Mouse (Mus musculus) right cerebral cortex, postnatal 14 days (tissue): ENCODE results near the gene Syne1.

Source experiments
- DNase-seq: peaks from one replicate; pipeline ENCODE4 v3.0.0; 2022

Syne1 gene

DNA sequence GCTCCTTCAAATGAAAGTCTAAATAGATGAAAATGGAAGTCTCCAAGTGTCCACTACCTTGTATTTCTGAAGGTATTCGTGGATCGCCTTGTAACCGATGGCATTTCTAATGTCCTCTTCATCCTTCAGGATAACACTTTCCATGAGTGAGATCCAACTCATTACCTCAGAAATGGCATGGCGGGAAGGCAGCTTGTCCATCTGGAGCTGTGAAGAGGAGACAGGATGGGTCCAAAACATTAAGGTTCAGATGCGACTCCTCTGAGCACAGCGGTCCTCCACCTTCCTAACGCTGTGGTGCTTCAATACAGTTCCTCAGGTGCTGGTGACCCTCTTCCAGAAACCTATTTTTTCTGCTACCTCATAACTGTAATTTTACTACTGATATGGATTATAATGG, 426.5 kb downstream of the Syne1 start:
- DNase-seq, result no peak

DNA sequence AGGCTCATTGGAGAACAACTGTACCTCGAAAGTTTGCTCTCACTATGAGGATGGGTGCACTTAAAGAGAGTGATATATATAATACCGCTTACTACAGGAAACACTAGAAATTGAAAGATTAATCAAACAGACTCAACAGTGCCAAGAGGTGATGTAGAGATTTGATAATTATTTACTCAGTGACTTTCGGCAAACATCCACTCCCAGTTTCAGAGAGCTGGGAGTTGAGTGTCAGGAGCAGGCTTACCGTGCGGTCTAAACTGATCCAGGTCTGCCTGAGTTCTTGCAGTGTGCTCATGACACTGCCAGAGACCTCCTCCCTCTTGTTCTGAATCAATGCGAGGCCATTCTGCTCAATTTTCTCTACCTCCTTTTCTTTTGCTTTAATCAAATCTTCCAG, 434.6 kb downstream of the Syne1 start:
- DNase-seq, result no peak

DNA sequence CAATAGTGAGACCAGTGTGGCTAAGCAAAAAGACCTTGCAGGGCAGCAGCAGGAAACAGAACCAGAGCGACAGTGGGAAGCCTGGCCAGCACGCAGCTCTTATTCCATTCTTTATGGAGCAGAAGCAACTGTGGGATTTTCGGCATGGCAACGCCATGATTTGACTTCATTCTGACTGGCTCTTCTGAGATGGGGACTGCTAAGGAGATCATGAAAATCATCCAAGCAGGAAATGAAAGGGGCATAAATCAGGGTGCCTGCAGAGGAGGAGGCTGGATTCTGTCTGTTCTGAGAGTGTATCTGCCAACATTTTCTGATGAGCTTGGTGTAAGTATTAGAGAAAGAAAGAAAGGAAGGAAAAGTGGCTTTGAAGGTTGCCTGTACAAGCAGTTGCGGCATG, 435.1 kb downstream of the Syne1 start:
- no peak for DNase-seq

DNA sequence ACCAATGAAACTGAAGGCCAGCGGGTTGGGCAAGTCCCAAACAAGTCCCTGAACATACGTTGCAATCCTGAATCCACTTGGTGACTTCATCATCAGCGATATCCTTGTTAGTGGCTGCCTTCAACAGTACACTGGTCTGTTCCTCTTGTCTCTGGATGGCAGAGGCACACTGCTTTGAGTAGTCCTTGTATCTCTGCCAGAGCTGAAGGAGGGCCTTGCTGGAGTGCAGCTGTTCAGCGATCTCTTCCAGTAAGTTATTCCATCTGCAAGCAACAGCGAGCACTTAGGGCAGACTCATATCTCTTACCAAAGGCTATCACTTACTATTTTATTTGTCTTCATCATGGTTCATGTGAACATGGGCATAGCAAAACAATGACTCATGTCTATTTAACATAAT, 440.5 kb downstream of the Syne1 start:
- DNase-seq, result no peak

DNA sequence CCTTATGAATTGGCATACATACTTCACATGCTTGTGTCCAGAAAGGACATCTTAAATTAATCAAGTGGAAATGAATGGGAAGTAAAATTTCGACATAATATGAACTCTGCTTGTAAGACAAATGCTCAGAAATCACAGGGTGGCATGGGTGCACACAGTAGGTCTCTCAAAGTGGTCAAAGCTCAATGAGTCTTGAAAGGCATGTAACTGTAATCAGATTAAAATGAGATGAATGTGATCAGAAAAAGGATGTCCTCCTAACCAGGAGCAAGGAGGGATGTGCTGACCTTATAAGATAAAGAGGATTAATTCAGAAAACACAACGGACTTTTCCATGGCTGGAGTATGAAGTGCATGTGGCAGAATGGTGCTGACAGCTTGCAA, 453.5 kb downstream of the Syne1 start:
- no peak for DNase-seq

DNA sequence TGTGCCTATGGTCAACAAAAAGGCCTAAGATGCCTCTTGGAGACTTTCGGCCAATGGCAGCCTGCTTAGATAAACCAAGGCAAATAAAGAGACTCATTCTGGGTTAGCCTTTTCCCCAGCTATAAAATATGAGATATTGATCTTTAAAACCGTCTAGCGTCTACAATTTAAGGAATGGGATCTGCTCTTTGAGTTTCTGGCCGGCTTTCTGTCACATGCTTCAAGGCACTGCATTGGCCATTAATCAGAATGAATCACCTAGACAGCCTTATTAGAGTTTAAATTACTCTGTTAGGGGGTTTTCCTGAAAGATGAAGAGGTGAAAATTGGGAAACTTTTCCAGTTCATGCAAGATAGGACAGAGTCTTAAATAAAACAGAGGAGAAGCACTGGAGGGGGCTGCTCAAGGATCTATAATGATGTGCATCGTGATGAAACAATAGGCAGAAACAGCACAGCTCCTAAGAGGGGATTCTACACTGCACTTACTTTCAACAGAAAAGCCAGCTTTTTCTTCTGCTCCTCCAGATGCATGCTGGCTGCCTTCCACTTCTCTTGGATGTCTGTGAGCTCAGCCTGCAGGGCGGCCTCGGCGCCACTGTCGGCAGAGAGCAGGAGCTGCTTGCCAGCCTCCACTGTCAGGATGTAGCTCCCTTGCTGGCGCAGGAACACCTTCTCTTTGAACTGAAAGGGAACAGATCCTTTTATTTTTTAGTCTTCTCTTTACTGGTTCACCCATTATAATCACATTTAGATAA, 454.1 kb downstream of the Syne1 start:
- peak; percentile 39 for DNase-seq

DNA sequence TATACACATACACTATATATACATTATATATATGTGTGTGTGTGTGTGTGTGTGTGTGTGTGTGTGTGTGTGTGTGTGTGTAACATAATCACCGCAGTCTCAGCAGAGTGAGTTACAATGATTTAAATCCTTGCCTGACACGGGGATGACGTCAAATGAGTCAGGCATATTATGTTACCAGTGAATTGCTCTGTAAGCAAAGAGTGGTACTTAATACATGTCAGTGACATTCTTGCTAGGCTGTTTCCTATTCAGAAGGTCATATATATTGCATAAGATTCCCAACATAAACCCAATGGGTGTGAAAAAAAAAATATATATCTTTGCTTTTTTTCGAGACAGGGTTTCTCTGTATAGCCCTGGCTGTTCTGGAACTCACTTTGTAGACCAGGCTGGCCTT, 462.1 kb downstream of the Syne1 start:
- DNase-seq, result no peak

DNA sequence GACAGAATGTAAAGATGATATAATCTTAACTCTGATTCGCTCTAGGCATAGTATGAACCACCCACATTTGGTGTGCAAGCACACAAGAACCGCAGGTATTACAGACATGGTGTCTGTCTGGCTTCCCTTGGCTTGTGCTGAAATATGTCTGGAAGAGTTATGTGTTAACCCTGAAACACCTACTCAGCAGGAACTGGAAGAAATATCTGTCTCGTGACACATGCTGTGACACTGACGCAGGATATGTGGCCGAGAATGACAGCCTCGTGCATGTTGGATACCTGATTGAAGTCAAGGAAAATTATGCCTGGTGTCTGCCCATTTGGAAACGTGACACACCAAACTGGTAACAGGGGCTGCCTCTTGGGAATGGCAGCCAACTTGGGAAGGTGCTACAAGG, 463.9 kb downstream of the Syne1 start:
- no peak for DNase-seq

DNA sequence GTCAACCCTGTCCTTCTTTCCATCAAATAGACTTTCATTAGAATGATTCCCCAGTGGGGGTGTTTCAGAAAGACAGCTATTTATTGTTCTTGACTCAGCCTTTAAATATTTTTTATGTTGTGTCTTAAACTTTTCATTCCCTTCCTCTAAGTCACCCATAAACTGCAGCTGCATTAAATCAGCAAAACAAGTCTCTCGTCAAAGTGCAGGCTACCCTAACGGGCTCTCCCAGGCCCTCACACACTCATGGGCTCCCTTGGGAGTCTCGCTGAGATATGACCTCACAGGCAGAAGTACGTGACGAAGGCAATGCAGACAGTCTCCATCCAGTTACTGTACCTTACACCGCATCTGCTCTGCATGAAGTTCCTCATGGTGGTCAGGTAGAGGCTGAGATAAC, 465.0 kb downstream of the Syne1 start:
- no peak for DNase-seq

DNA sequence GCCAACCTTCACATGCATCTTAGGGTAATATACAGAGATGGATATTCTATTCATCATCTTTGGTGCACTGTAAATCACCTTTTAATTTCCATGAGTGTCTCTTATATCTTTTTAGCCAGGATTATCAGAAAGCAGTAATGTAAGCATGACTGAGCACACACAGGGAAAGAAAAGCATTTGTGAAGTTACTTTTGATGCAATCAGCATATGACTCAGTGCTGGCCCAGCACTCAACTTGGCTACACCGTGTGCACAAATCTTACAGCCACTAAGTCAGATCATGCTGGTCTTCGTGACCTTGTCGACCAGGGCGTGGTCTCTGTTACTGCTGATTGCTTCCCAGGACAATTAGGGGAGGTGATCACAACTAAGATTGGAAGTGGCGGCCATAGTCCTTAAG, 465.5 kb downstream of the Syne1 start:
- no peak for DNase-seq

DNA sequence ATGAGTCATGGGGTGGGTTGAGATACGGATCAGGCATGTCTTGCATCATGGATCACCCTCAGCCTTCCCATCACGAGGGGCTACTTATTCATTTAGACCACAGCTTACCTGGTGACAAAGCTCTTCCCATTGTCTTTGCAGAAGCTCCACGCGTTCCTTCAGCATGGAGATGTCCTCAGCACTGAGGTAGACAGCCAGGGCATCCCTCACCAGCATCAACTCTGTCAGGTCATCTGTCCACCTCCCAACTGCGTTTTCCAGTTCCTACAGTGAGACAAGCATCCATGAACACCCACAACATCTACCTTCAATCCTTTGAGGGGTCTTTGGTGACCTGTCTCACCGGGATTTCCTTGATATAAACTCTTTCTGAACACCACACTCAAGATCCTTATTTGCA, 467.6 kb downstream of the Syne1 start:
- DNase-seq, result no peak

DNA sequence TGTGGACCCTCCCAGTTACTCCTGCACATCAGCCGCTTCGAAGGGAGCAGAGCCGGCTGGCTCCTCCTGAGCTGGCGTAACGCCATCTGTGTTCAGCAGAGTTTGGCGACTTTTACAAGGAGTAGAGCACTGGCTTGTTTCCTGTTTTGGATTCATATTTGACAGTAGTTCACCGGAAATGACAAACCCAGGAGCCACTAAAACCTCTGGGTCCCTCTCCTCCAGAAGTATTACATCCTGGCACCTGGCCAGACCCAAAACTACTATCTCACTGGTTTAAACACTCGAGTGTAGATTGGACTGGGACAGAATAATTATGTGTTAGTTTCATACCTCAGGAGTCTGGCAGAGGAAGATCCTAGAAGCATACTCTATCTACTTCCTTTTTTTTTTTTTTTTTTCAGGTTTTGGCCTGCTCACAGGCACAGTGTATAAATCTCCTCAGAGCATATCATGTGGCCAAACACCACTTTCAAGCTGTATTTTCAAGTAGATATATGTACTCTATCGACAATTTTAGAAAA, 471.3 kb downstream of the Syne1 start:
- peak; percentile 25 for DNase-seq

DNA sequence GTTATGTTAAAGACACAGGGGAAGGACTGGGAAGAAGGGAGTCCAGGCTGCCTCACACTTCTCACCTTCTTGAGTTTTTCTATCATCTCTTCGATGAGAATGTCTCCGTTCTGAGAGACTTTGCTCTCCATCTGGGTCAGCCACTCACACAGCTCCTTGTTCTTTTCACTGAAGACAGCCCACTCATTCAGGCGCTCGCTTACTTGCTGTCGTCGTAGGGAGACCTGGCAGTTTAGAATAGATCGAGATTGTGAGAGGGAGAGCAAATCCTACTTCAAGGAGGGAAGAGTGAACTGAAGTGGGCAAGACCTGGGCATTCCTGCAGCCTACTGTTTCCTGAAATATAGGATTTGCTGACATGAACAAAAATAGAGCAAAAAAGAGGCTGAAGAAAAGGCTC, 475.6 kb downstream of the Syne1 start:
- DNase-seq, result no peak

DNA sequence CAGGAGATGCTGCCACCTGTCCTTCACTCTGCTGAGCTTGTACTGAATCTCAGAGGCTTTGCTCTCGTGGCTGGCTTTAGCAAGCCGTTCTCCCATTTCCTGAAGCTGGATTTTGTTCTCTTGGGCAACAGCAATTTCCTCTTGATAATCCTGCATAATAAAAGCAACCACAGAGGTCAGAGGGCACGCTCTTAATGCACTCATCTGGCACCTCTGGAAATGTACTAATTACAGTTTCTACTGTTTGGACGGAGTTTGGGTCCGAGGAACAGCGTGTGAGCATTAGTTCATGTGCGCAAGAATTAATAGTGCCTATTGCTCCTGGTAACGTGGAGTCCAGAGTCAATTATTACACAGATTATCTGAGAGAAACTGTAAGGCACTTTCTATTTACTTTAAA, 479.2 kb downstream of the Syne1 start:
- DNase-seq, result no peak

DNA sequence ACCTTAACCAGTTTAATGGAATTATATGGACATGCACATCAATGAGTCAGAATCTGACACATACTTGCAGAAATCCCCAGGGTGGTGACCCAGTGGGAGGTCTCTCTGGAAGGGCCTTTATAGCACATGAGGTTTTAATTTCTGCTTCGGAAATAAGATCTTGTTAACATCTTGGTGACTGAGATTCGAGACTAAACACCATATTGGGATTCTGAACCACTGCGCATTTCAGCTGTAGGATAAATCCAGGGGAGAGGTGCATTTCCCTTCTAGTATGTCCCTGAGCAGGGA, 480.4 kb downstream of the Syne1 start:
- no peak for DNase-seq

DNA sequence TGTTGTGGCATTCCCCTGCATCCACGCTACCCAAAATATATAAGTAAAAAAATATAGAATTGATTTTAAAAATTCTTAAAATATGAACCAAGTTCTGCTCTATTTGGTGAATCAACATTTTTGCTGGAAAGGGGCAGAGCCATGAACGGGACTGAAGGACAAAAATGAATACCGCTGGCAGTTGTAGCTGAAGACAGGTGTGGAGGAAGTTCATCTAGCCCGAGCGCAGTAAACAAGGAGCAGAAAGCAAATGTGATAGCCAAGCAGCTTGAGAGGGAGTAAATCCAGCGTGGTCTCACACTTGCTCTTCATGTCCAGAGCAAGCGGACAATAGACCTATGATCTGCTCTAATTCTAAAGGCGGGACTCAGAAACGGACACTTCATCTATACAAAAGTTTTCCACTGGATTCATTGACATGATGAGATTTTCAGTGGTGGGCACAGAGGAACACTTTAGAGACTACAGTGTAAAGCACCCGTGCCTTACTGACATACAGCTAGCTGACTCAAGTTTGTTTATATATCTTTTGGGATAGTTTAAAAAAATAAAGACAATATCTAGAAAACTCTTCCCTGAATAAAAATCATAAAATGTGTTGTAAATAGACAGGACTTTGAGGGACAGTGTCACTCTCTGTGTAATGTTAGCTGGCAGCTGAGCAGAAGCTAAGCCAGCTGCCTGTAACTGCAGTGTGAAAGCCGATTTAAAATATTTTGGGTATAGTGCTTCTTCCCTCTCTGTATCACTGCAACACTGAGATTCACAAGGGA, 480.9 kb downstream of the Syne1 start:
- no peak for DNase-seq

DNA sequence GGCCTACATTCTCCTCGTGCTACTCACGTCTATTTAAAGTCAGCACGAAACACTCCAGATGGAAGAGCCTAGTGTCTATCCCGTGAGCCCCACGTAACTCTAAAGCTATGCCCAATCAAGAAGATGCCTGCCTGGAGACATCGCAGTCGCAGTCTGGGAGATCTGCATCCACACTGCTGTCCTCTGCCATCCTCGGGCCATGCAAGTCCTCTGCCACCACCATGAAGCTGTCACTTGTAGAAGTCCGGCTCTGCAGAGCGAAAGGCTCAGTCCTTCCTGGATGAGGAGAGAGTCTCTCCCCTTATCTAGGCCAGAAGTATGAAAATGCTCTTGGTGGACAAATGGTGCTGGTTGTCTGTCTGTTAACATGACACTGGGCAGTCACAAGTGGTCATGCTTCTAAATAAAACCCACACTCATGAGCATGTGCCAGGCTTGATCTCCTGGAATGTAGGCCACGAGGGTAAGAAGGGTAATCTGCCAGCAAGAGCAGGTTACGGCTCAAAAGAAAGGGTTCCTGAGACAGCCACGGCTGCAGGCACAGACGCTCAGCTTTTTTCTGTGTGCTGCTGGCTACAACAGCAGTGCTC, 482.5 kb downstream of the Syne1 start, which contains the start of gene Gm10097:
Gene Gm10097, plus strand, starts transcription at position 517 of the 590 bp plus-strand sequence.
- no peak for DNase-seq

DNA sequence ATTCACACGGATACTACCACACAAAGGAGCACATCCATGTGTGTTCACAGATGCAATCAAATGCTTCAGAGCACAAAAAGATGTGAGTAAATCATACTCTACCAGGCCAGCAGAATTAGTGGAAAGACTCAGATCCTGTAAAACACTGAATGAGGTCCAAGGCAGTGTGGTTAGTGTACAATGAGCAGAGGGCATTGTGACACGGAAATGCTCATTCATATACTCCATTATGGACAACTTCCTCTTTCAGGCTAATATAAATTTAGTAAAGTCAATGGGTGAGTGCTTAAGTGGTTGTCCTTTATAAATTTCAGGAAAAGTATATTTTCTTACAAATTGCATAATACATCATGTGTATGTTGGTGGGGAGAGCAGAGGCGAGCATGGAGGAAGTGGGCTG, 484.2 kb downstream of the Syne1 start:
- DNase-seq, result no peak

DNA sequence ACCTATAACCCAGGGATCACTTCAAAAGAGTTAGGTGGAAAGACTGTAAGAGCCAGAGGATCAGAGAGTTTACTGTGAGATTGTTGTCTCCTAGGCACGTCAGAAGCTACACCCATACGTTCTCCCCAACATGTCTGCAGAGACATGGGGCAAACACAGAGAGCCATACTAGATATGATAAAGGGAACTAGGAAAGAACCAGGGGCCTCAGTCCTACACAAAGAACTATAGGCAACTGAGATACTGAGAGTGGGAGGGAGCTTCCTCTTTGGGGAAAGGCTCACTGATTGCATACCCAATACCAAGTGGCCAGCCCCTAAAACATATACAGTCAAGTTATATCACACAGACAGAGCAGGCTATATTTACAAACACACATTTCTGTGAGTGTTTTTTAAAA, 491.3 kb downstream of the Syne1 start:
- DNase-seq, result no peak

DNA sequence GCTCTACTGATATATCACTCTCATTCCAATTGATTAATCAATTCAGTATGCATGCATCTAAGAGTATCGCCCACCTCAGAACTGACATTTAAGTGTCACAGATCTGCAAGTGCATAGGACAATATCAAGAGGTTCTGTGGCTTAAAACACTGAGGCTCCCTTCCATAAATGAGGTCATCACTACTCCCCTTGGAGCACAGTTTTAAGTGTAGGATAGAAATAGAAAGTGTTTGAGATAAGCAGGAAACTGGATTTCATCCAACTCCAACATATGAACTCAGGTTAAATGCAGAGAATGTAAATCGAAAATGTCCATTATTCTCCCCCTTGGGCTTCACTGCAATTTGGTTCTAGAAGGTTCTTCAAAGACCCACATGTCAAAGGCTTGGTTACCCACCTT, 492.4 kb downstream of the Syne1 start:
- DNase-seq, result no peak

DNA sequence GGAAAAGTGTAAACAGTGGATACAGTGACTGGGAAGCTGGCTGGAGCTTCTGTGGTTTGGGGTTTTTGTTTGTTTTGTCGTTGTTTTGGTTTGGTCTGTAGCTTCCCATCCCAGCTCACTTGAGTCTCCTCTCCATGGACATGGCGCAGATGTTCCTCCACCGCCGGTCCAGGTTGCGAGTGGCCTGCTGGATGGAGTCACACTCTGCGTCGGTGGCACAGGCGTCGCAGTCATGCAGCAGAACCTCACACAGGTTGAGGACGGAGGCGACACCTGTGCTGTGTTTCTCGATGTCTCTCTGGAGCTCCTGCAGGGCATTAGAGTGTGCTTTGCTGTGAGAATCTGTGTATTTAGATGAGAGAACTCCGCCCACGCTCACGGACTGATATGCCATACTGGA, 493.6 kb downstream of the Syne1 start:
- no peak for DNase-seq

DNA sequence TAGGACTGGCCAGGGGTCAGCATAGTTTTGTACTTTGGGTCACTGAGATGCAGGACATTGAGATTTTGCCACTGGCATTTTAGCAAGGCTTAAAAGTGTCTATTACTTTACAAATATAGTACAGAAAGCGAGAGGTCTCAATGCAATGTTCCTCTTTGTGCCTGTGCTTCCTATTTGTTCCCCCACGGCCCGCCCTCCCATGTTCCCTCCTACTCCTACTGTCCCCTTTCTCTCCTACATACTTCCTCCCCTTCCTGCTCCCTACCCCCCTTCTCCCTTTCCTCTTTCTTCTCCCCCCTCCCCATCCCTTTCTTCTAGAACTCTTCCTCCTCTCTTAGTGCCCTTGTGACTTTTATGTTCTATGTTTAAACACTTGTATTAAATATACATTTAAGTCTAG, 494.3 kb downstream of the Syne1 start:
- DNase-seq, result no peak

DNA sequence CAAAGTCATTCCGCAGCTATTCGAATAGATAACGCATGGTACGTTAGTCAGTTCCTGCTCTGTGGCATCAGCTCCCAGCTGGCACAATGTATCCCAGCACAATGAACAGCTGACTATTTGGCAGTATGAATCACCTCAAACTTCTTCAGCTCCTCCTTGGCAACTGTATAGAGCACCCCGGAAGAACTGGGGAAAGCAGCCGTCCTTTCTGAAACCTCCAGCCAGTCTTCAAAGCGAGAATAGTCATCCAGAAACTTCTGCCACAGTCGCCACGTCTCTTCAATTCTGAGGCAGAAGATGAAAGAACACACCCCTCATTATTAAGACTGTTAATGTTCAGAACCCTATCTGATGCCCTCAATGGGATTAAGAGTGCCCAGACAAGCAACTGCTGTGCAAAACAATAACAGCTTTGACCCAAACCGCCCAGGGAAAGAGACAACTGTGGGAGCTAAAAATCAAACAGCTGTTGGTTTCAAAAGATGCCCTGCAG, 495.0 kb downstream of the Syne1 start:
- DNase-seq, result no peak

DNA sequence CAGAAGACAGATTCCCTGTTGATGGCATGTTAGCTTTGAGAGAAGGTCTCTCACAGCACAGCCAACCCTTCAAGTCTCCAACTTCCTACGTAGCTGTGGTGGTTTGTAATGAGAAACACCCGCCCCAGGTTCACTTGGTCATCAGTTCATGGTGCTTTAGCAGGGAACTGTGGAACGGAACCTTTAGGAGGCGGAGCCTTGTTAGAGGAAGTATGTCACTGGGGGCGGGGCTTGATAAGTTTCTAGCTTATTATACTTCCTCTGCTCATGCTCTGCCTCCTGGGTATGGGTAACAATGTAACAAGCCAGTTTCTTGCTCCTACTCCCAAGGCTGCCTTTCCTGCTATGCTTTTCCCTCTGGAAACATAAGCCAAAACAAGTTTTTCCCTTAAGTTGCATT, 505.6 kb downstream of the Syne1 start:
- no peak for DNase-seq
